ENCODE assay signal across 8 mouse cellular contexts in the genomic region with DNA sequence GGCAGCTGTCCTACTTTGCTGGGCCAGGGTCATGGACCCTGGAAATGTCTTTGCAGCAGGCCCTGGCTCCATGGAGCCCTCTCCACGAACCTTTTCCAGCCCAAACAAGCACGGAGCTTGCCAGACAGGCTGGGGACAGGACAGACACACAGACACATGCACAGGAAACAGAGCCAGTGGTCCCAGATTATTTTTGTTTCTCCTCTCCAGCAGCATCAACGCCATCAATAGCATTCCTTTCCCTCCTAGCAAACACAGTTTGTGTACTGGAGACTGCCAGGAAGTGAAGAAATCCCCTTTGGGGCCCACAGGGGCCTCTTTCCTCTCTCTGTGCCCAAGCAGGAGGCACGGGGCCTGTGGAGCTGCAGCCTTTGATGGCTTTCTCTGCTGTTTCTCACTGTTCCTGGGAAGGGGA.
A peak's percentile ranks its signal among the peaks of the same experiment; 100 is the strongest.
DNase-seq lines count a peak whose midpoint lies in the region; ATAC-seq and TF ChIP-seq lines count a peak whose summit lies in the region.
"Had no signal": no experiment of that assay in that cellular context is flagged by ENCODE, and none has a peak within 500 bp of the region (broad histone marks: within the 10 kb centered on the region; RNA-seq: fewer than 3 reads in every experiment).

No protein-coding gene starts in this region.

- H3K27ac ChIP-seq in forebrain, embryonic 12.5 days = peak overlapping the region; percentile 67; the same call in 1 of the 2 replicates
- H3K27ac ChIP-seq in heart, postnatal 0 days (ENCODE audit: low read depth) = peak overlapping the region; percentile 62
- peak overlapping the region; percentile 66; the same call in 1 of the 2 replicates for H3K27ac ChIP-seq in stomach, embryonic 14.5 days (ENCODE audit: low read length)
- H3K27ac ChIP-seq: liver, embryonic 14.5 days had no signal

- DNase-seq in right cerebral cortex, postnatal 14 days = peak; percentile 11
- DNase-seq in right cerebral cortex, postnatal 36 days (ENCODE audit: low spot score in 2 of 2) = no peak
- DNase-seq in heart, postnatal 0 days (ENCODE audit: low spot score) = peak; percentile 70
- DNase-seq in lung, adult 2 months = peak; percentile 27
- no peak for DNase-seq in left cerebral cortex, postnatal 36 days (ENCODE audit: low spot score in 2 of 2)

- intact Hi-C loops in left cerebral cortex, postnatal 36 days (cut with DNase I) = no loop called here

- no peak for ATAC-seq in forebrain, embryonic 12.5 days (ENCODE audit: low FRiP score)
- ATAC-seq in heart, postnatal 0 days (ENCODE audit: insufficient read depth, low read depth) = peak; percentile 81
- ATAC-seq in stomach, embryonic 14.5 days (ENCODE audit: insufficient number of reproducible peaks, insufficient read depth, low FRiP score, low read depth) = no peak

- H3K9me3 ChIP-seq in forebrain, embryonic 12.5 days = no peaks in the 10 kb centered on the region
- no peaks in the 10 kb centered on the region for H3K9me3 ChIP-seq in heart, postnatal 0 days (replicated peaks; ENCODE audit: control insufficient read depth, low read length)
- no peaks in the 10 kb centered on the region for H3K9me3 ChIP-seq in stomach, embryonic 14.5 days (ENCODE audit: control insufficient read depth, low read depth, low read length)

- H3K9ac ChIP-seq in forebrain, embryonic 12.5 days = no peak overlapping the region
- no peak overlapping the region for H3K9ac ChIP-seq in heart, postnatal 0 days (replicated peaks; ENCODE audit: low read depth, low read length)
- no peak overlapping the region for H3K9ac ChIP-seq in stomach, embryonic 14.5 days (replicated peaks; ENCODE audit: low read depth, low read length)
- H3K9ac ChIP-seq: liver, embryonic 14.5 days had no signal

- no peak for TF ChIP-seq CTCF in heart, postnatal 0 days (IDR thresholded peaks at IDR 0.05; ENCODE audit: low read depth)
- no peak for TF ChIP-seq CTCF in lung, adult 2 months (IDR thresholded peaks at IDR 0.05; ENCODE audit: insufficient read depth, low read length)

- no peak overlapping the region for H3K4me2 ChIP-seq in forebrain, embryonic 12.5 days
- H3K4me2 ChIP-seq in heart, postnatal 0 days (ENCODE audit: low read depth, low read length) = no peak overlapping the region
- H3K4me2 ChIP-seq in stomach, embryonic 14.5 days (replicated peaks; ENCODE audit: low read depth, low read length) = no peak overlapping the region

- no peak overlapping the region for H3K4me3 ChIP-seq in forebrain, embryonic 12.5 days (replicated peaks)
- H3K4me3 ChIP-seq in heart, postnatal 0 days (ENCODE audit: low read depth, low read length) = no peak overlapping the region
- H3K4me3 ChIP-seq in lung, adult 2 months (replicated peaks; ENCODE audit: extremely low read depth, low read depth, low read length) = no peak overlapping the region
- no peak overlapping the region for H3K4me3 ChIP-seq in stomach, embryonic 14.5 days (ENCODE audit: low read depth, low read length)

- no peak for TF ChIP-seq POLR2A in lung, adult 2 months (IDR thresholded peaks at IDR 0.05; ENCODE audit: borderline replicate concordance, extremely low read depth, low read depth, low read length)

- no peaks in the 10 kb centered on the region for H3K27me3 ChIP-seq in forebrain, embryonic 12.5 days
- H3K27me3 ChIP-seq in heart, postnatal 0 days (ENCODE audit: control insufficient read depth, insufficient read depth, low read length) = no peaks in the 10 kb centered on the region
- no peaks in the 10 kb centered on the region for H3K27me3 ChIP-seq in stomach, embryonic 14.5 days (ENCODE audit: control insufficient read depth, insufficient read depth, low read length)

- no peak for TF ChIP-seq EP300 in heart, postnatal 0 days (IDR thresholded peaks at IDR 0.05; ENCODE audit: low read depth)

- 11% methylated on average over 4 of the region's 4 CpGs for whole genome bisulfite sequencing in forebrain, embryonic 12.5 days
- WGBS in heart, postnatal 0 days = 9% methylated on average over 4 of the region's 4 CpGs
- WGBS in lung, adult 2 months = 7% methylated on average over 4 of the region's 4 CpGs
- 3% methylated on average over 4 of the region's 4 CpGs for WGBS in stomach, embryonic 14.5 days

- H3K4me1 ChIP-seq in forebrain, embryonic 12.5 days = peaks cover 11% of the 10 kb centered on the region
- H3K4me1 ChIP-seq in heart, postnatal 0 days (ENCODE audit: control insufficient read depth, insufficient read depth) = peaks cover 4% of the 10 kb centered on the region; the same call in 1 of the 2 replicates
- H3K4me1 ChIP-seq in lung, adult 2 months (ENCODE audit: control insufficient read depth, insufficient read depth, low read length) = peaks cover 14% of the 10 kb centered on the region
- H3K4me1 ChIP-seq in stomach, embryonic 14.5 days (ENCODE audit: control insufficient read depth, insufficient read depth, low read length) = peaks cover 6% of the 10 kb centered on the region; the same call in 1 of the 2 replicates

- no peaks in the 10 kb centered on the region for H3K36me3 ChIP-seq in forebrain, embryonic 12.5 days (replicated peaks)
- H3K36me3 ChIP-seq in heart, postnatal 0 days (replicated peaks; ENCODE audit: control insufficient read depth, insufficient read depth, low read length) = no peaks in the 10 kb centered on the region
- no peaks in the 10 kb centered on the region for H3K36me3 ChIP-seq in stomach, embryonic 14.5 days (ENCODE audit: control insufficient read depth, insufficient read depth, low read length)

Comparison
In these comparisons a context has a peak if more than half of its experiments do, and no peak if none do; other contexts are left out.
1. DNase-seq: peak in right cerebral cortex, postnatal 14 days (single experiment), heart, postnatal 0 days (single experiment) and lung, adult 2 months (single experiment); none in right cerebral cortex, postnatal 36 days (0 of 2) and left cerebral cortex, postnatal 36 days (0 of 2).
2. Peak in every context shown above with its lines, with median percentiles within 50 percentile points of each other: H3K27ac ChIP-seq.